Mouse (Mus musculus): ENCODE data around the gene Tbc1d2b.

The Tbc1d2b gene

DNA sequence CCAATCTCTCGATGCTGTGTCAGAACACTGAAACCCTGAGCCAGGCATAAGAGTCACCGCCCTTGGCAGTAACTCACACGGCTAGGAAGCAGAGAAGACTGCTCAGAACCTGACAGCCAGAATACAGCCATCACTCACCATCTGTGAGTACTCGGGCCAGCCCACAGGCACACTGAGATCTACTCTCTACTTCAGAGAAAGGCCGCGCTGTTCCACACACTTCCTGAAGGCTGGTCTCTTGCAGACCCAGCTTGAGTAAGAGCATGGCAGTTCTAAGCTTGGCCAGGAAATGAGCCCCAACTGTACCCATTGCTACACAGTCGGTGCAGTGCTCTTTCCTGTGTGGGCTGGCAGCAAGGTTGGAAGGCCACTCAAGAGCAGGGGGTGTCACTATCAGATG lies 27.7 kb downstream of the Tbc1d2b start:
- DNase-seq (ENCODE audit: low spot score in 2 of 2) = peak; percentile 60 to 61

DNA sequence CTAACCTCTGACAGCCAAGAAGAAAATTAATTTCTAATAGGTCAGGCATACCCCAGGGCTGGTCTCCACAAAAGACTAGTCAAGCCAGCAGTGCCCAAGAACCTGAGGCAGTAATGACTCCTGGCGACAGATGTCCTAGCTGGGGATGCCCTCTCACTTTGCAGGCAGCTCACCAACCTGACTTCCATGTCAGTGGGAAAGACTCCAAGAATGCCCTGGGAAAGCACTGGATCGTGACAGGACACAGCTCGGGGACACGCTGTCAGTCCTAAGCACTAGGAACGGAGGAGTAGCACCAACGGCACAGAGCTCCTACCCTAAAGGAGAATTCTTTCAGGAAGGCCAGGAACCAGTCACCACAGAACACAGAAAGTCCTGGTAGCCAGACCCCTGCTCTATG lies 28.3 kb downstream of the Tbc1d2b start:
- DNase-seq (ENCODE audit: low spot score in 2 of 2) = no peak

DNA sequence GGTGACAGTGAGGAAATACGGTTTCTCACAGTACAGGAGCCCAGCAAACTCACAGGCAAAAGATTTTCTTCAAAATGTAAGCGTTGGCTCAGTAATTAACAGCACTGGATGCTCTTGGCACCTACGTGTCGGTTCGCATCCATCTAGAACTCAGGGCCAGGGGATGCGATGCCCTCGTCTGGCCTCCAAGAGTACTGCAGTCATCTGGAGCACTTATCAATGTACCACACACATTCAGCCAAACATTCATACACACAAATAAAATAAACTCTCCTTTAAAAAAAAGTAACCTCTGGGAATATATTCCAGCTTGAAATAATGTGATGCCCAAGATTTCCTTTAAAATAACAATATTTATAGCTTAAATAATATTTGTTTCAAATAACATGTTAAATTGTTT lies 29.0 kb downstream of the Tbc1d2b start:
- peak in 1 of 2 experiments; percentile 53 for DNase-seq (ENCODE audit: low spot score in 2 of 2)

DNA sequence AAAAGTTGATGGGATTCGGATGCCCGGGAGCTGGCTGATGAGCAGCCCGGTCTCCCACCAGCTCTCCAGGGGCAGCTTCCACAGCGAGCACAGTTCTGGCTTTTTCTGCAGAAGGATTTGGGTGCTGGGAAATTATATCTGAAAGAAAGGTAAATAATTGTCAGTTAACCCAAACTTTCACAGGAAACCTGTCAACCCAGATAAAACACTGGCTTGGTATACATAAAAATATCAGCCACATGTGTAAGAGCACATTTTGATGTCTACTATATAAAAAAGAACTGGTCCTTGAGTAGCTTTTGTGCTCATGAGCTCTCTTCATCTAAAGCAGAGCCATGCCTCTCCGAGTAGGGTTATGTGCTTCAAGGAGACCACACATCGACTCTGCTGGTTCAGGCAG lies 29.6 kb downstream of the Tbc1d2b start:
- no peak for DNase-seq (ENCODE audit: low spot score in 2 of 2)

DNA sequence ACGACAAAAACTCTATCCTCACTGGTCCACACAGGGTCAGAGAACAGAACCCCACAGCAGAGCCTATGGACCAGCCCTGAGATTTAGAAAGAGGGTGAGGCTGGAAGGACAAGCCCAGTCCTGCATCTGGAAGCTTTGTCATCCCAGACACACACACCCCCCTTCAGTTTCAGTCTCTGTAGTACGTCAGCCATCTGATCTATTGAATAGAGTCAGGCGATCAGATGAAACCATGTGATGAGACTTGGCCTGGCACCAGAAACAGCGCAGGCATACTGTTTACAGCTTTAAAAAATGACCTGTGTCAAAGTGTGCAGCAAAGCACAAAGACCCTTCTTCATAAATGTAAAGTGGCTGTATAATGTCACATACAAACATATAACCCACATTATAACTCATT lies 30.0 kb downstream of the Tbc1d2b start:
- no peak for DNase-seq (ENCODE audit: low spot score in 2 of 2)

DNA sequence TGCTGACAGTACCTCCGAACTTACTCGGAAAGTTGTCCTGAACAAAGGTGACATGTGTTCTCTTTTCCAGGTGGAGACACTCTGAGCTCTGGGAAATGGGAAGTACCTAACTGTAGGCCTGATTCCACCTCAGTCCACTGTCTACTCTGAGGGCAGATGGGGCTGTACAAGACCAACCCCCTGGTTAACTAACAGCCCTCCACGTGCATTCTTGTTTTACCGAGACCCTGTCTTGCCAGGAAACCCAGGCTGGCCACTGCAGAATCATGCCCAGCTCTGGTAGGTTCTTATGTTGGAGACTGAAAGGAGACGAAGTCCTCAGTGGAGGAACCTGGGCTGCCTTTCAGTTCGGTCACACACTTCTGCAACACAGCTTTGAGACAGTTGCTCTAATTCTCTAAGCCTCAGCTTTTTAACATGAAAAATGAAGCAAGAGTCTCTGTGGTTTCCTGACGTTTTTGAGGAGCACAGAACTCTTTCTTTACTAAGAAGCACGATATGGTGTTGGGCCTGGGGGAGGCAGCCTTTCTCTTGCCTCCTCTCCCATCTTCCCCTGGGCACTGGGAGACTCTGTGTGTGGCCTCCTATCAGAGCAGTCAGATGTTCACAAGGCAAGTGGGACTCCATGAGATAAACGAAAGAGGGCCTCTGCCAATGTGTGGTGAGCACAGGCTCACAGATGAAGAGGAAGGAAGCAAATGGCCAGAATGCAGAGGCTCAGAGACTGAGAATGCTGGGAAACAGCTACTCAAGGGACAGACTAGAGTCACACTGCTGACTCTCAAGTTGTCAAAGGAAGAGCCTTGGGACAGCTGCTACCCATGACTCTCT lies 33.2 kb downstream of the Tbc1d2b start:
- DNase-seq (ENCODE audit: low spot score in 2 of 2) = peak; percentile 54

DNA sequence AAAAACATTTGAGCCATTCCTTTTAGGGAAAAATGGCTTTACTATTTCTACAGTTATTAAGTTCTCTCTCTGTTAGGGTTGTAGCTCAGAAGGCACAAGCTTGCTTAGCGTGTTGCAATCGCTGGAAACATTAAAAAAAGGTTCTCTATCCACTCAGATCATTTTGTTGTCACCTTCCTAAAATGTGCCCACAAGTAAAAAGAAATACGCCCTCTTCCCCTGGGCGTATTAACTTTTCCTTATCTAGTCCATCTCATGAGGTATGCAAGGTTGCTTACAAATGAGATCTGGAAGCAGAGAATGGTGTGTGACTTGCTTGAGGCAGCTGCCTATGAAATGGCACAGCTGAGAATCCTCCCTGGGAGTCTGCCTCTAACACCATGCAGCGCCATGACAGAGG lies 33.8 kb downstream of the Tbc1d2b start:
- DNase-seq (ENCODE audit: low spot score in 2 of 2) = no peak

DNA sequence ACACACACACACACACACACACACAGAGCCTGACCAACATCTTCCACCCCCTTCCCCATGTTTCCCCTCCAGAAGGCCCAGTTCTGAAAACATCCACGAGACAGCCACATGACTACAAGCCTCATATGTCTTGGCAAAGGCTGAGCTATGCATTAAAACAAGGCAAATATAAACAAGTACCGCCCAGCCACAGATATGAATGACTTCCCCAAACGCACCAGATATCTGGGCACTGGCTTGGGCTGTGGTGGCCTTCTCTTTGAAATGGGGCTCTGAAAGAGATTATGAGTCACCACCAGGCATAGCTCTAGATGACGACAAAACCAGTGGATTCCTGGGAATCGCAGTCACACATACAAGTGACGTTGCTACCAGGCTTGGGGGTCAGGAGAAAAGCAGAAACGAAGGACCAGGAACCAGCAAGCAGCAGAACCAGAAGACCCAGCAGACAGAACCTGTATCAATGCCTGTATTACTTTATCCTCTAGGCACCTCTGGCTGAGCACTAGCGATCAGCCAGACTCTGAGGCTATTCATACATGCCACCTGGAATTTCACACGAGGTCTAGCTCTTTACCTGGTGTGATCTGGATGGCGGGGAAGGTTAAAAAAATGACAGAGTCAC lies 35.2 kb downstream of the Tbc1d2b start:
- no peak for DNase-seq (ENCODE audit: low spot score in 2 of 2)

DNA sequence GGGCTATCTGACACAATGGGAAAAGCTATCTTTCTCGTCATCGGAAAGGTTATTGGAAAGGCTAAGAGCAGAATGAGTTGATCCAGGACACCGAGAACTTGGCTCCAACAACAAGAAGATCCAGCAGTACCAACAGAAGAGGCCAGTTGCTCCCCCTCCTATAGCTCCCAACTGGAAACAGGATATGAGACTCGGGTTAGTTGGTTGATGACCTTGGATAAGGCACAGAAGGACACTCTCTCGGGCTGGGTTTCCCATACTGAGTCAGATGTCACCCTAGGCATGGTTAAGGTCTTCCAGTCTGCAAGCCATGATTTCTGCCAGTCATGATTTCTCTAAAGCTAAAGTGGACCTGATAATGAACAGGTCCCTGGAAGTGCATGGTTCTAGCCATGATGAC lies 35.8 kb downstream of the Tbc1d2b start:
- DNase-seq (ENCODE audit: low spot score in 2 of 2) = no peak

DNA sequence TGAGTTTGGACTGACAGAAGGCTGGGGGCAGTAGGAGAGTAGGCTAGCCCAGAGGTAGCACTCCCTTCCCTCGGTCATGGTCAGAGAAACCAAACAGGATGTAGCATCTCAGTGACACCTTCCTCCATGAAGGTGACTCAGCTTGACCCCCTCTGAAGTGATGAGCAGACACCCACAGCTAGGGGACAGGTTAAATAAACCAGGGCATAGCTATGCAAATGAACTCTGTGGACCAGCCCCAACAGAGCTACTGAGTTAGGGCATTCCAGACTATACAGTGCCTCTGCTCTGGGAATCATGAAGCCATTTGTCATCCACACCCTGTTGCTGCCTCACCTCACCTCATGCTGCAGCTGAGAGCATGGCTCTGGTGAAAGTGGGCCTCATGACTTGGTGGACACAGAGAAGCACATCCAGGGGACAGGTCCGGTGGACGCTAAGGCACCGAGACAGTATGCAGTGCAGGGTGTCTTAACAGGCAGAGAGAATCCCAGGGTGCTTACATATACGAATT lies 36.6 kb downstream of the Tbc1d2b start:
- no peak for DNase-seq (ENCODE audit: low spot score in 2 of 2)

DNA sequence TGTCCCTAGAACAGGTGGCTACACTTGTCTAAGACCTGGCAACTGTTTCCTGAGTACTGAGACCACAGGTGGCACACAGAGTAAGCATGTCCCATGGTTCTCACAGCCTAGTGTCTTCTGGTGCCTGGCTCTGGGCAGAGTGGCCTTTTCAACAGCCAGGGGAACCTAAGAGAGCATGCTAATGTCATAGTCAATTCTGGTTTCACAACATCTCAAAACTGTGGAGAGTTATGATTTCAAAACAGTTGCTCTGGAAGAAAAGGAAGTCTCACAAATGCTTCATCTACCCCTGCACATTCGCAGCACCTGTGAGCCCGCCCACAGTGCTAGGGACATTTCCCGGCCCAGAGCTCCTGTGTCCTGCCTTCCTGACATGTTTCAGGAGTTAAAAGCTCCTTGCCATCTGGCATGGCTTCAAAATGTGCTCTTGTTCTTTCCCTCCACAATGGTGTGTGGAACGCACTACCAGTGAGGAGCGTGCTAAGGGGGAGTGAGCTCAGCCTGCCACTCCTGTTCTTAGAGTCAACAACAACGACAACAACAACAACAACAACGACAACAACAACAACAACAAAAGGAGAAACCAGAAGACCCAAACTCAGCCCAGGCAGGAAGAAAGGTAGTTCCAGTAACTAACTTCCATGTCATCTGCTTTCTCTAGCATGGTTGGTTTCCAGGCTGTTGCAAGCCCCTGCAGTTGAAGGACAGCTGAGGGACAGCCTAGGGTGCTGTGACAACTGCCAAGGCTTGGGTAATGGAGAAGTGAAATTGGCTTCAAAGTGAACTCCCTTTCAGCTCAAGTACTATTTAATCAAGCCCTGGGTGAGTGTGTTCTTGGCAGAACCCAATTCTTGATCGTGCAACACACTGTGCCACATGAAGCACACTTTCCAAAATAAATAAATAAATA lies 37.6 kb downstream of the Tbc1d2b start:
- no peak for DNase-seq (ENCODE audit: low spot score in 2 of 2)

DNA sequence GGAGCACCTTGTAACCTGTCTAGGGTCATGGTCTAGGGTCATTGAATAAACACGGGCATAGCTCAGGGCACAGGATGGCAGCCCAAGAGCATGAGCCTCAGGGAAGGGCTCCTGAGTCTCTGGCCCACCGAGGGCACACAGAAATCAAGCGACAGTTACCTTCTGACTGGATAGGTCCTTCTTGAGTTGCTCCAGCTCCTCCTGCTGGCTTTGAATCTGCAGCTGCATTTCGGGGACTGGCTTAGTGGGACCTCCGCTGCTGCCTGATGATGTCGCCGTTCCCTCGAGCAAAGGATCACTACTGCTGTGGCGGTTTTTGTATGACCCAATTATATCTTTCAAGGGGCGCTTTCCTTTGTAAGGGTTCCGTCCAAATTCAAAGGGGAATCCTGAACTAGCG lies 43.4 kb downstream of the Tbc1d2b start:
- no peak for DNase-seq (ENCODE audit: low spot score in 2 of 2)

DNA sequence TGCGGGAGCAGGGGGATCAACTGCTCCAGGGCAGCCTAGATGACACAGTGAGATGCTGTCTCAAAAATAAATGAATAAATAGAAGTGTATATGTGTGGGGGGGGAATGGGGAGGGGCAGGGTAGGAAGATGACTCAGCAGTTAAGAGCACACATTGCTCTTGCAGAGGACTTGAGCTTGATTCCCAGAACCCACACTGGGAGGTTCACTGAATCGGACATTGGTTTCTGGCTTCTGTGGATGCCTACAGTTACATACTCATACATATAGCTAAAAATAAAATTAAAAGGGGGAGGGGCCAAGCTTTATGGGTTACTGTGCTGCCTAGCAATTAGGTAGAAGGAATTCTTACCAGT lies 43.9 kb downstream of the Tbc1d2b start:
- DNase-seq (ENCODE audit: low spot score in 2 of 2) = no peak

DNA sequence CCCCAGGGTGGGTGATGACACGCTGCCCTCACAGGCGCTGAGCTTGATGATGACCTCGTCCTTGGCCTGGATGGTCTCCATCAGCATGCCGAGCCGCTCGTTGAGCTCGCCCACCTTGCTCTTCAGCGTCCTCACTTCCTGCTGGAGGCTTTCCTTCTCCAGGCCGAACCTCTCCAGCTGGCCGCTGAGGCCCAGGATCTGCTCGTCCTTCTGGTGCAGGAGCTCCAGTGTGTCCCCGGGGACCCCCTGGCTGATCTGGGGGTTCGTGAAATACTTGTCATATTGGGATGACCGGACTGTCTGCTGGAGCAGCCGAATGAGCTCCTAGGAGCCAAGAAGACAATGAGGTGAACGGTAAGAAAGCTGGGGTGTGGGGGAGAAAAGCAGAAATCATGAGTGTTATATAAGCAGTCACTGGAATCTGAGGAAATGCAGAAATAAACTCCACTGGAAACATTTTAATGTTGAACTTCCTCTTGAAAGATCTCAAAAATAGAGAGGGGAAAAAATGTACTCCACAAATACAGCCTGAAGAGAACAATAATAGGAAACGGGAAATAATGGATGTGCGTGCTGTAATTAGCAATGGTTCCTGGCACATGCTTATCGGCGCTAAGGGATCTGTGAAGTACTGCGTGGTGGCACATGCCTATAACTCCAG lies 44.4 kb downstream of the Tbc1d2b start:
- DNase-seq (ENCODE audit: low spot score in 2 of 2) = no peak

DNA sequence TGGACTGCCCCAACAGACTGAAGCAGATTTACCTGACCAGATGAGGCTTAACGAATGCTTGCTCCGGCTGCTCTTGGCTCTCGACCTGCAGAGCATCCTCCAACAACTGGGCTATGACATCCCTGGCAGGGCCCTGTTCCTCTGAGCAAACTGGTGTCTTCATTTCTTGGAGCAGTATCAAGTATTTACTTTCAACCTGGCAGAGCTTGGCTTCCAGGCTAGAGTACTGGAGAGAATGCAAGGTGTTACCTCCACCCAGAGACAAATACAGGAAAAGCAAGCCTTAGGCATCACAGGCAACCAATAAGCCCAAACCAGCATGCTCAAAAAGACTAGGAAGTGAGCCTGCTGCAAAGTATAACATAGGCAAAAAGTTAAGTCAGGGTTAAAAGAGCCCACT lies 48.3 kb downstream of the Tbc1d2b start:
- DNase-seq (ENCODE audit: low spot score in 2 of 2) = no peak

DNA sequence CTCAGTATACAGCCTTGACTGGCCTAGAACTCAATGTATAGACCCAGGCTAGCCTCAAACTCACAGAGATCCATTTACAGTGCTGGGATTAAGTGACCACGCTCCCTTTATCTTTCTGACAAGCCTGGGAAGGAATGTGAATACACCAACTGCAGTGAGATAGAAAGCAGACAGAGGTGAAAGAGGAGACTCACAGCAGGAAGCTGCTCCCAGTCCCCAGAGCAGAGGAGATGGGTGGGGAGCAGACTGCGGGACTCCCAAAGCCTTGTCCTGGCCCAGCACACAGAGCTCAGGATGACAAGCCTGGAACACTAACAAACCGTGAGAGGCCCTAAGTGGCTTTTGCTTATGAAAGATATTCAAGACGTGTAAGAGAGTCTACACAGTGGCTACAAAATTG lies 53.1 kb downstream of the Tbc1d2b start:
- no peak for DNase-seq (ENCODE audit: low spot score in 2 of 2)

DNA sequence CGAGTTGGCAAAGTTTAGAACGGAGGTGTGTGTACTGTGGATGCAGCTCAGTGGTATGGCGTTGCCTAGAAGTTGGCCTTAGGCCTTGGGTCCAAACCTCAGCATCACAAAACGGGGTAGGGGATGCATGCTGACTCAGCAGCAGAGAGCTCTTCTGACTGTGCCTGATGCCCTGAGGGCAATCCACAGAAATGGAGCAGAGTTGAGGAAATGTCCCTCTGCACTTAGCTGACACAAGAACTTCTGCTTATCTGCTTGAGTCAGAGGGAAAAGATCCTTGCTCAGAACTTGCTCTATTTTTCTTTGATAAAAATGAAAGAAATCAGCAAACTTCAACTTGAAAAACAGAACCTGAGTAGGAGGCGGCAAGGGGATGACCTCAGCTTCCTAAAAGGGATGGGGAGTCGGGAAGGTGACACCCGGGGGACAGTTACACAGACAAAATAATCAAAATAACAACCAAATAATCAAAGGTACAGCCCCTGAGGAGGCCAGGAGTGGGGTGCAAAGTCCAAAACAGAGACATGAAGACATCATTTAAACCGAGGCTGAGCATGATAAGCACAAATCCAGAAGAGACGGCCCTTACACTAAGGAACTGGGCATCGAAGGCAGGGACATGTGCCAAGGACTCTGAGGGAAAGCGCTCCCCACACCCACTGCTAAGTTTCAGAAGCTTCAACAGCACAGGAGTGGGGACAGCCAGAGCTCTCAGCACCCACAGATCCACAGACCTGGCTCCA lies 54.2 kb downstream of the Tbc1d2b start:
- no peak for DNase-seq (ENCODE audit: low spot score in 2 of 2)

DNA sequence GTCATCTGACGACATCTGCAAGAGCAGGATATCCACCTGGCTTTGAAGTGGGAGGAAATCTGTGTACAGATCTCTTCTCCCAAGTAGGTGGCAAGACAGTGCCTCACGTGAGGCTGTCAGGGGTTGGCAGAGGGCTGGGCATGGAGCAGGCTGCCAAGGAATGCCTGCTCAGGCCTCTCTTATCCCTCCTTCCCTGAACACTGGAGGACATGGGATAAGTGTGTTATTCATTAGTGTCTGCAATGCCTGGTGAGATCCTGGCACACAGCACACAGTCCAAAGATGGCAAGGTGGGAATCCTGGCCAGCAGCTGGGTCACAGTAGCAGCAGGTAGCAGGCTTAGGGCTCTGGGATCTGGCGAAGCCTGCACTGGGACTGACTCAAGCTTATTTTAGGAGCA lies 57.5 kb downstream of the Tbc1d2b start:
- no peak for DNase-seq (ENCODE audit: low spot score in 2 of 2)

DNA sequence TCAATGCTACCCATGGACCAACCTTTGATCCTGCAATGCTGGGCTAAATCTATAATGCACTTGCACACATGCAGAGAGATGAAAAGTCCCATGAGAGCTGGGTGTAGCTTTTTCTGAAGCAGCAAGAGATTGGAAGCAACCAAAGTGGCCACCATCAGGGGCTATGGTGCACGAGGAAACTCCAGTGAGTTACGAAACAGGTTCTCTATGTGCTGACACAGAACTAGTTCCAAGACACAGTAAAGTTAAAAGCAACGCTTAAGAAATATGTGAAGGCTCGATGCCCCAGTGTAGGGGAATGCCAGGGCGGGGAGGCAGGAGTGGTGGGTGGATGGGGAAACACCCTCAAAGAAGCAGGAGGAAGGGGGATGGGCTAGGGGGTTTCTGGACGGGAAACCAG lies 61.9 kb downstream of the Tbc1d2b start:
- no peak for DNase-seq (ENCODE audit: low spot score in 2 of 2)

DNA sequence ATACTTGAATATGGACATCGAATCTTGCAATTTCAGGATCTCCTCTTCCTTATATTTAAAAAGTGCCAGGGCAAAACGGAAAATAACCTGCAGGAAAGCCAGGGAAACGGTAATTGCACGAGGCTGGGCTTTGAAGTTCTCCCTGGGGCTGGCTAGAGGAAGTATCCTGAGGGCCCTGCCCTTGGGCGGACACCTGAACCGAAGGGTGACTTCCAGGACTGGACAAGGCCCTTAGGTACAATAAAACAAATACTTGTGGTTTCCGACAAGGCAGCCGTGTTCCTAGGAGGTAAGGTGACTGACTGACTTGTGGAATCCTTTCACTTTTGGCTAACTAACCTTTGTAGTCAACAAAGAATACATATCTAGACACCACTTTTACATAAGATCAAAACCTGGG lies 62.8 kb downstream of the Tbc1d2b start:
- no peak for DNase-seq (ENCODE audit: low spot score in 2 of 2)

DNA sequence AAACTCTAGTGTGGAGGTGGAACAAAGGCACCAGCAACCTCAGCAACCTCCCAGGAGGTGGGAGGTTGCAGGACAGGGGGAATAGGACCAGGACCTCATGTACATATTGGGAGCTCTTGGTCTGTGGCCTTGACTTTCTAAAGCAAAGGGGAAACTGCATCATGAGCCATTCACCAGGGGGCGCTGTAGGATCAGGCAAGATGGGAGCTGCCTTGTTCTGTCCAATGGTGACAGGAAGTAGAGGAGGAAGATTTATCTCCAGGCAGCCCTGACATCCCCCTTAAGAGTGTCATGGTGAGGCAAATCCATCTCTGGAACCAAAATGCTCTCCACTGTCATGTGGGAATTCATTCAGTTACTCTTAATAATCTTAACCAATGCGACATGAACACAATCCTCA lies 64.1 kb downstream of the Tbc1d2b start:
- DNase-seq (ENCODE audit: low spot score in 2 of 2) = peak; percentile 69 to 94
